Mouse (Mus musculus) liver, embryonic 14.5 days (tissue): ENCODE data around the gene Rad51b. TPM values are rescaled to one million over a fixed set of nuclear protein-coding genes. Genes with fewer than 3 reads are reported as not detected.

Experiments used
- ATAC-seq: fragments of 200-750 bp; cut with Nextera tagmentation; 2 replicates; pipeline ENCODE4 v1.8.0; 2017; ENCODE audit warnings: moderate number of reproducible peaks, mild to moderate bottlenecking, moderate library complexity; ENCODE audit not compliant: insufficient read depth
- DNase-seq, 3 experiments: peaks; one replicate each; pipeline ENCODE4 v3.0.0-alpha.2; 2012 to 2013; ENCODE audit warnings: low read depth in 3 of 3, low spot score in 3 of 3
- H3K27ac ChIP-seq: fragments of 300-500 bp; sonication (generic); 2 replicates; pipeline ENCODE4 v1.5.1; 2014; ENCODE audit warnings: moderate library complexity, mild to moderate bottlenecking, control low read depth, inconsistent platforms
- H3K27me3 ChIP-seq: fragments of 300-500 bp; sonication (generic); 2 replicates; pipeline ENCODE4 v1.6.1; 2014; ENCODE audit warnings: mild to moderate bottlenecking, low read length, moderate library complexity; ENCODE audit not compliant: control insufficient read depth, insufficient read depth
- H3K36me3 ChIP-seq: fragments of 300-500 bp; sonication (generic); replicated peaks from 2 replicates; pipeline ENCODE4 v1.6.1; 2014; ENCODE audit warnings: low read depth; ENCODE audit not compliant: control insufficient read depth, insufficient read depth
- H3K4me1 ChIP-seq, 2 experiments: fragments of 200-500 bp in 1 of 2; fragments of 300-500 bp in 1 of 2; sonication (generic) in 1 of 2; replicated peaks; 2 replicates each; pipeline ENCODE4 v1.6.1; 2012 to 2014; ENCODE audit warnings: antibody characterized with exemption in 1 of 2, inconsistent platforms in 1 of 2, low read length in 1 of 2; ENCODE audit not compliant: control insufficient read depth in 2 of 2, insufficient read depth in 2 of 2
- H3K4me2 ChIP-seq: fragments of 300-500 bp; sonication (generic); 2 replicates; pipeline ENCODE4 v1.6.1; 2014; ENCODE audit warnings: low read depth, mild to moderate bottlenecking, control low read depth, moderate library complexity
- H3K4me3 ChIP-seq, 2 experiments: fragments of 200-500 bp in 1 of 2; fragments of 300-500 bp in 1 of 2; sonication (generic) in 1 of 2; 2 replicates each; pipeline ENCODE4 v1.5.1; 2012 to 2014; ENCODE audit warnings: low read depth in 2 of 2, low read length in 2 of 2, mild to moderate bottlenecking in 2 of 2, control low read depth in 1 of 2, inconsistent platforms in 1 of 2, moderate library complexity in 1 of 2; ENCODE audit not compliant: insufficient read depth in 1 of 2
- H3K9ac ChIP-seq: fragments of 300-500 bp; sonication (generic); replicated peaks from 2 replicates; pipeline ENCODE4 v1.6.1; 2014; ENCODE audit warnings: mild to moderate bottlenecking, control low read depth, moderate library complexity
- H3K9me3 ChIP-seq: fragments of 300-500 bp; sonication (generic); 2 replicates; pipeline ENCODE4 v1.6.1; 2016; ENCODE audit warnings: low read length, mixed read lengths; ENCODE audit not compliant: control insufficient read depth
- CTCF ChIP-seq: IDR thresholded peaks from 2 replicates; pipeline ENCODE4 v1.5.1; 2016; ENCODE audit warnings: antibody characterized with exemption, low read depth, control low read depth
- EP300 ChIP-seq: IDR thresholded peaks from 2 replicates; pipeline ENCODE4 v1.6.1; 2016; ENCODE audit warnings: antibody characterized with exemption, low read depth
- WGBS: fragments of 180-500 bp; shearing (Covaris S2); extraction: QIAGEN DNeasy Blood & Tissue Kit; methylation state at CpG from one replicate; pipeline ENCODE4 v1.1.7; 2014; ENCODE audit not compliant: insufficient replicate concordance; 5-methylcytosine and 5-hydroxymethylcytosine counted together
- polyA plus RNA-seq, 2 experiments: library from polyadenylated mRNA; depleted of rRNA in 1 of 2; stranded (reverse) in 1 of 2; unstranded in 1 of 2; fragments of >200 nt; fragmentation: Nextera tagmentation in 1 of 2; extraction: Ambion mirVana in 1 of 2; gene quantifications; 2 replicates each; pipeline versions ENCODE4 v1.2.1 to v1.2.3; 2012 to 2014

Rad51b gene
- polyA plus RNA-seq, 2 experiments, result 2.3 to 5.1 TPM

DNA sequence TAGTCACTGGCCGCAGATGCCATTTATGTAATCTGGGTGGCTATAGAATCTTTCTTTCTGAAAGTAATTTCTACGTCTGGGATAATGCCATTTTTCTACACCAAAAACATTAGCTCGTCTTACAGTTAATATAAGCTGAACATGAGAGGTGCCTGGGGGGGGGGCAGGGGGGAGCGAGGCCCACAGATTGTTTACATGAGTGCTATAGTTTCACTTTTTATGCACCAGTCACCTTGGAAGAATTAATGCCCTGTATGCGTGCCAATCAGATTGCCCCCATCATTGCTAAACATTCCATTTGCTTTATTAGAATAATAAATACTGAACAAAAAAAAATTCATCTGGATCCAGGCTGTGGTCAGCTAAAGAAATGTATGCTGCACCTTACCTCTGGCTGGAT, 323.6 kb downstream of the Rad51b start:
- Histone ChIP-seq H3K4me2 (no peak overlapping the region), H3K4me3 (no peak overlapping the region), H3K36me3 (no peaks in the 10 kb centered on the region), H3K9ac (no peak overlapping the region), H3K27me3 (no peaks in the 10 kb centered on the region), H3K9me3 (no peaks in the 10 kb centered on the region), H3K27ac (no peak overlapping the region), H3K4me1 (peaks cover 0 to 5% of the 10 kb centered on the region in 2 experiments; a peak in 1 of 4 replicates)
- no peak for TF ChIP-seq CTCF
- no peak for TF ChIP-seq EP300
- ATAC-seq (no peak), DNase-seq (no peak)
- 74% methylated on average over 5 of the region's 5 CpGs for WGBS

DNA sequence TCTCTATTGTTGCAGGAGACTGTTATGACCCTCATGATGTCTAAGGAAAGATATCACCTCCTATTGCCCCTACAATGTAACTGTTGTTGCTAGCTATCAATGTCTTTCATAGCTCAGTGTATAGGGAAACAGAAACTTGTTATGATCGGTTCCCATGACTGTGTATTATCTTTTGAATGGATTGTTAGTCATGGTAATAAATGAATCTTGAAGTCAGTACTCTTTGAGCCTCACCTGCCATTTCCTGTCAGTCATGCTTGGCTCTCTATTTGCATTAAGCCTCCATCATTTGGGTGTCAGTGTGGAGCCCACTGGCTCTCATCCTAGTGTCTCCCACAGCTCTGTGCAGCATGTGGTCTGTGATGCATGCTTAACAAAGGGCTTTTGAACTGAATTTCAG, 326.2 kb downstream of the Rad51b start:
- Histone ChIP-seq H3K27me3 (no peaks in the 10 kb centered on the region), H3K4me1 (peaks cover 9 to 22% of the 10 kb centered on the region in 2 experiments; a peak in 3 of 4 replicates), H3K9me3 (no peaks in the 10 kb centered on the region), H3K36me3 (no peaks in the 10 kb centered on the region), H3K27ac (no peak overlapping the region), H3K4me2 (no peak overlapping the region), H3K4me3 (no peak overlapping the region), H3K9ac (no peak overlapping the region)
- ATAC-seq (no peak), DNase-seq (no peak)
- 68% methylated on average over 1 of the region's 1 CpGs for WGBS
- TF ChIP-seq EP300 (no peak), CTCF (no peak)

DNA sequence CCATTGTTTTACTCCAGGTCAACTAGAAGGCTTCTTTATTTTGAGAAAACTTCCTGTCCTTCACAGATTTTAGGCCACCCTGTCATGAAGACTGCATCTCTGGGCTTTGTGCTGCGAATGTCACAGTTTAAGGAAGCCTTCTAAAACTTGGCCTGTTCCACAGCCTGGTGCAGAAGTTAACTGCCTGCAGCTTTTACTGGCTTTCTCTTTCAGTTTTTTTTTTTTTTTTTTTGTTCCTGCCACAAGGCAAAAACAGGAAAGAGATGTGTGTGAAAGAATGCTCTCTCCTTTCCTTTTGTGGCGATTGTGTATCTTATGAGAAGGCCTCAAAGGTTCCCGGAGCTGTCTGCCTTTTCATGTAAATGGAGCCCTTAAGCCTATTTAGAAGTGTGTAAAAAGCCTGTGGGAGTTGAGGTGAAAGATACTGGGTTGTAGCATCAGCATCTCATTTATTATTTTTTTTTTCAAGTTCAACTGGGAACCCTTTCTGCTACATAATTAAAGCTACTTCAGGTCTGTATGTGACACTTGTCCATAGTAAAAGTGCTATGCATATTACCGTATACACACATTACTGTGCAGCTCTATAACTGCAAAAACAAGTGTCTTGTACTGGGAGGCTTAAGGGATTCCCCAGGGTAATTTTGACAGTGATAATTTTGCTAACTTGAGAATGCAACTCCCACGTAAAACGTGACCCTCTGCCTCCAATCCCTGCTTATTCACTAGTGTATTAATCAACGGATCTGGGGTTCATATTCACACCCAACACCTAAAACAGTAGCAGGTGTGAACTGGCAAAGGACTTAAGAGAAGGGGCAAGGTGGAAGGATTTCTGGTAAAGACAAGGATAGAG, 328.8 kb downstream of the Rad51b start:
- Histone ChIP-seq H3K27ac (no peak overlapping the region), H3K36me3 (no peaks in the 10 kb centered on the region), H3K9me3 (no peaks in the 10 kb centered on the region), H3K27me3 (no peaks in the 10 kb centered on the region), H3K9ac (no peak overlapping the region), H3K4me3 (no peak overlapping the region), H3K4me2 (no peak overlapping the region), H3K4me1 (peaks cover 9 to 22% of the 10 kb centered on the region in 2 experiments; a peak in 3 of 4 replicates)
- DNase-seq (no peak), ATAC-seq (no peak)
- WGBS, result 49% methylated on average over 7 of the region's 7 CpGs
- no peak for TF ChIP-seq EP300
- no peak for TF ChIP-seq CTCF

DNA sequence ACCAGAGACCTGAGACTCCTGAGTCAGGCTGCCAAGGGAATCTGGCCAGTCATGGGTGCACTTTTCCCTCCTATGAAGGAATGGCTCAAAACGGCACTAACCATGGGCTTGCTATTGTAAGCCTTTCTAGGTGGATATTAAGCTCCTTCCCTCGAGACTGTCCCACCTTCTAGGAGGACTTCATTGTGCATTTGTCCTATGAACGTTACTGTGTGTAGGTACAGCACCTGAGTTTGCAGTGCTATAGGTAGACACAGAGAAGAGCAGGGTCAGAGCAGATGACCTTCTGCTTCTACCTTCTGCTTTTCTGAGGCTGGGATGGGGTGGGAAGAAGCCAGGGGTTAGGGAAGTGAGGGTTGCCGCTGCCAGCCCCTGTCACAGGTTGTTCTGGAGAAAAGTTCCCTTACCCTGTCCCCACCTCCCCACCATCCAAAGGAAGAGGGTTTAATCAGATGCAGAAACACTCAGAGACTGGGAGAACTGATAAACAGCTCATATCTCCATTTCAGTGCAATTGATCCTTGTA, 329.5 kb downstream of the Rad51b start:
- ATAC-seq, result no peak
- no peak overlapping the region for H3K27ac ChIP-seq

More for the DNA sequence above, 329.5 kb downstream of the Rad51b start:
- H3K4me1 ChIP-seq, result peaks cover 9 to 22% of the 10 kb centered on the region in 2 experiments; a peak in 3 of 4 replicates
- no peaks in the 10 kb centered on the region for H3K9me3 ChIP-seq
- no peak for DNase-seq
- TF ChIP-seq CTCF (no peak), EP300 (no peak)
- H3K9ac ChIP-seq, result no peak overlapping the region
- H3K27me3 ChIP-seq, result no peaks in the 10 kb centered on the region
- H3K4me3 ChIP-seq, result no peak overlapping the region
- no peaks in the 10 kb centered on the region for H3K36me3 ChIP-seq
- 57% methylated on average over 4 of the region's 4 CpGs for WGBS
- H3K4me2 ChIP-seq, result no peak overlapping the region
